Mouse (Mus musculus): Measurements from ENCODE around the gene Bst2. TPM values are rescaled to one million over a fixed set of nuclear protein-coding genes. Genes with fewer than 3 reads are reported as not detected.

The Bst2 gene
- polyA plus RNA-seq, 1 experiment, result 371 TPM

GRCm38 (mm10) chr8:71484736-71485135 is 52.5 kb downstream of the Bst2 start:
- no peak for TF ChIP-seq CTCF (IDR thresholded peaks at IDR 0.05; ENCODE audit: extremely low read depth, insufficient read depth, insufficient read length, insufficient replicate concordance)
- TF ChIP-seq POLR2A (IDR thresholded peaks at IDR 0.05; ENCODE audit: low read depth, low read length), result no peak
- peaks cover 20% of the 10 kb centered on the region for H3K4me1 ChIP-seq (ENCODE audit: control insufficient read depth, insufficient read depth, insufficient read length)
- no peaks in the 10 kb centered on the region; the same call in 1 of the 2 replicates for H3K36me3 ChIP-seq (ENCODE audit: control insufficient read depth, insufficient read depth, low read length)
- DNase-seq (ENCODE audit: low read depth in 1 of 2, low spot score in 2 of 2), result no peak
- no peak overlapping the region for H3K27ac ChIP-seq (ENCODE audit: insufficient read depth, low read length)
- H3K4me3 ChIP-seq (ENCODE audit: extremely low read depth, insufficient read depth, insufficient read length), result no peak overlapping the region
- no peaks in the 10 kb centered on the region for H3K27me3 ChIP-seq (ENCODE audit: control insufficient read depth, insufficient read depth, low read length)
- WGBS, result 98% methylated on average over 19 of the region's 19 CpGs

Other genes with a start within 250 kb of the Bst2 start
- 104 and 113 TPM in 2 replicates for gene Use1, start 170.6 kb downstream of the Bst2 start, polyA plus RNA-seq (2012; rRNA removed)
- 16.8 and 20.6 TPM in 2 replicates for gene Ocel1, start 166.2 kb downstream of the Bst2 start, polyA plus RNA-seq (2012; rRNA removed)
- 59.4 and 88.0 TPM in 2 replicates for gene Nr2f6, start 155.5 kb downstream of the Bst2 start, polyA plus RNA-seq (2012; rRNA removed)
- 14.7 and 18.4 TPM in 2 replicates for gene Ushbp1, start 141.7 kb downstream of the Bst2 start, polyA plus RNA-seq (2012; rRNA removed)
- 104 and 128 TPM in 2 replicates for gene Babam1, start 140.6 kb downstream of the Bst2 start, polyA plus RNA-seq (2012; rRNA removed)
- 15.0 and 19.4 TPM in 2 replicates for gene Ankle1, start 131.4 kb downstream of the Bst2 start, polyA plus RNA-seq (2012; rRNA removed)
- 55.1 and 75.0 TPM in 2 replicates for gene Abhd8, start 73.8 kb downstream of the Bst2 start, polyA plus RNA-seq (2012; rRNA removed)
- 46.4 and 69.8 TPM in 2 replicates for gene Mrpl34, start 72.5 kb downstream of the Bst2 start, polyA plus RNA-seq (2012; rRNA removed)
- gene Dda1, start 68.3 kb downstream of the Bst2 start, polyA plus RNA-seq (2012; rRNA removed), result 67.8 and 83.4 TPM in 2 replicates
- gene Ano8, start 51.5 kb downstream of the Bst2 start, polyA plus RNA-seq (2012; rRNA removed), result 15.1 and 20.2 TPM in 2 replicates
- gene Gtpbp3, start 49.4 kb downstream of the Bst2 start, polyA plus RNA-seq (2012; rRNA removed), result 26.3 and 33.3 TPM in 2 replicates
- gene Plvap, start 25.7 kb downstream of the Bst2 start, polyA plus RNA-seq (2012; rRNA removed), result 383 and 496 TPM in 2 replicates
- 0.08 and 0.11 TPM in 2 replicates for gene Ccdc194, start 11.7 kb downstream of the Bst2 start, polyA plus RNA-seq (2012; rRNA removed)
- 89.9 and 119 TPM in 2 replicates for gene Mvb12a, start 5.5 kb upstream of the Bst2 start, polyA plus RNA-seq (2012; rRNA removed)
- 8.5 and 8.9 TPM in 2 replicates for gene Tmem221, start 21.4 kb upstream of the Bst2 start, polyA plus RNA-seq (2012; rRNA removed)
- gene Nxnl1, start 29.1 kb upstream of the Bst2 start, polyA plus RNA-seq (2012; rRNA removed), result not detected in 2 replicates
- 38.2 and 47.0 TPM in 2 replicates for gene Slc27a1, start 31.4 kb upstream of the Bst2 start, polyA plus RNA-seq (2012; rRNA removed)
- gene Pgls, start 54.7 kb upstream of the Bst2 start, polyA plus RNA-seq (2012; rRNA removed), result 171 and 224 TPM in 2 replicates
- 115 and 173 TPM in 2 replicates for gene Fam129c, start 60.2 kb upstream of the Bst2 start, polyA plus RNA-seq (2012; rRNA removed)
- 159 and 216 TPM in 2 replicates for gene Colgalt1, start 73.5 kb upstream of the Bst2 start, polyA plus RNA-seq (2012; rRNA removed)
- gene Unc13a, start 134.3 kb upstream of the Bst2 start, polyA plus RNA-seq (2012; rRNA removed), result 0.47 and 0.54 TPM in 2 replicates
- 62.6 and 81.5 TPM in 2 replicates for gene Jak3, start 138.8 kb upstream of the Bst2 start, polyA plus RNA-seq (2012; rRNA removed)
- 52.4 and 70.9 TPM in 2 replicates for gene Insl3, start 151.8 kb upstream of the Bst2 start, polyA plus RNA-seq (2012; rRNA removed)
- gene B3gnt3, start 164.3 kb upstream of the Bst2 start, polyA plus RNA-seq (2012; rRNA removed), result 5.2 and 5.6 TPM in 2 replicates
- 247 and 301 TPM in 2 replicates for gene Fcho1, start 188.3 kb upstream of the Bst2 start, polyA plus RNA-seq (2012; rRNA removed)

Data from spleen, adult 2 months (tissue).